Mouse (Mus musculus) midbrain, embryonic 15.5 days (tissue): Measurements from ENCODE around the gene Rnf151. TPM values are rescaled to one million over a fixed set of nuclear protein-coding genes. Genes with fewer than 3 reads are reported as not detected.
"Not testable (repeated sequence)": the region's sequence is repeated elsewhere in the genome, so short reads cannot be mapped to it uniquely, and the experiment has no call there.

Experiments
- ATAC-seq: fragments of 200-750 bp; cut with Nextera tagmentation; replicated peaks from 2 replicates; pipeline ENCODE4 v1.8.0; 2017; ENCODE audit warnings: moderate TSS enrichment
- H3K27ac ChIP-seq: fragments of 300-500 bp; sonication (generic); 2 replicates; pipeline ENCODE4 v1.5.1; 2015; ENCODE audit warnings: mild to moderate bottlenecking, inconsistent platforms
- H3K27me3 ChIP-seq: fragments of 300-500 bp; sonication (generic); replicated peaks from 2 replicates; pipeline ENCODE4 v1.6.1; 2015; ENCODE audit warnings: inconsistent platforms
- H3K36me3 ChIP-seq: fragments of 300-500 bp; sonication (generic); replicated peaks from 2 replicates; pipeline ENCODE4 v1.6.1; 2015; ENCODE audit warnings: inconsistent platforms
- H3K4me1 ChIP-seq: fragments of 300-500 bp; sonication (generic); 2 replicates; pipeline ENCODE4 v1.6.1; 2015; ENCODE audit warnings: inconsistent platforms
- H3K4me2 ChIP-seq: fragments of 300-500 bp; sonication (generic); 2 replicates; pipeline ENCODE4 v1.6.1; 2015; ENCODE audit warnings: inconsistent platforms, mild to moderate bottlenecking, moderate library complexity
- H3K4me3 ChIP-seq: fragments of 300-500 bp; sonication (generic); 2 replicates; pipeline ENCODE4 v1.5.1; 2015; ENCODE audit warnings: mild to moderate bottlenecking, inconsistent platforms
- H3K9ac ChIP-seq: fragments of 300-500 bp; sonication (generic); 2 replicates; pipeline ENCODE4 v1.6.1; 2015; ENCODE audit warnings: mild to moderate bottlenecking, inconsistent platforms
- H3K9me3 ChIP-seq: fragments of 300-500 bp; sonication (generic); 2 replicates; pipeline ENCODE4 v1.6.1; 2016; ENCODE audit warnings: inconsistent platforms
- WGBS: fragments of 180-500 bp; shearing (Covaris S2); methylation state at CpG from one replicate; pipeline ENCODE4 v1.1.7; 2015; ENCODE audit warnings: mixed read lengths; 5-methylcytosine and 5-hydroxymethylcytosine counted together
- polyA plus RNA-seq: library from polyadenylated mRNA; unstranded; fragments of >200 nt; fragmentation: Nextera tagmentation; extraction: Ambion mirVana; gene quantifications from 2 replicates; pipeline ENCODE4 v1.2.1, GENCODE M21; 2015

Rnf151 gene
- polyA plus RNA-seq, 1 experiment from 2014 or later = not detected

DNA sequence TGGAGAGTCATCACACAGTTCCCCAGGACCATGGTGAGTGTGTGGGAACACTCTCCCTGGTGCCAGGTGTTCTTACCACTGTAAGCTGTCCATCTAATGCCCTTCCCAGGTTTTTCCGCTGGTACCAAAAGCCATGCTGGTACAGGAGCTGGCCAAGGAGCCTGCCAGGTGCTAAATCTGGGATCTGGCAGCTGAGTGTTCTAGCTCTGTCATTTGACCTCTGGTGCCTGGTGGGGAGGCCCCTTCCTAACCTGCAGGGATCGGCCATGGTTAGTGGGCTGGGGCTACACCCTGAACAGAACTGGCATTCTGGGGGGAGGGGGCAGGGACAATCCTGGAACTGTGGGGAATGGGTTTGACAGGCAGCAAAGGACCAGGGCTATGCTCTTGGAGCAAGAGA, 9.8 kb upstream of the Rnf151 start, which contains the start of gene Rpl3l:
Gene Rpl3l (plus strand): TSS at position 203 of the 400 bp plus-strand sequence.
- no peaks in the 10 kb centered on the region for H3K9me3 ChIP-seq
- H3K36me3 ChIP-seq = no peaks in the 10 kb centered on the region
- H3K27me3 ChIP-seq = peaks cover 9% of the 10 kb centered on the region
- no peak within 1 kb of the TSS for H3K9ac ChIP-seq
- WGBS = 70% methylated on average over 2 of the region's 2 CpGs
- ATAC-seq = no peak
- H3K4me1 ChIP-seq = peaks cover 16% of the 10 kb centered on the region
- no peak within 1 kb of the TSS for H3K4me2 ChIP-seq
- no peak within 1 kb of the TSS for H3K27ac ChIP-seq
- H3K4me3 ChIP-seq = no peak within 1 kb of the TSS

DNA sequence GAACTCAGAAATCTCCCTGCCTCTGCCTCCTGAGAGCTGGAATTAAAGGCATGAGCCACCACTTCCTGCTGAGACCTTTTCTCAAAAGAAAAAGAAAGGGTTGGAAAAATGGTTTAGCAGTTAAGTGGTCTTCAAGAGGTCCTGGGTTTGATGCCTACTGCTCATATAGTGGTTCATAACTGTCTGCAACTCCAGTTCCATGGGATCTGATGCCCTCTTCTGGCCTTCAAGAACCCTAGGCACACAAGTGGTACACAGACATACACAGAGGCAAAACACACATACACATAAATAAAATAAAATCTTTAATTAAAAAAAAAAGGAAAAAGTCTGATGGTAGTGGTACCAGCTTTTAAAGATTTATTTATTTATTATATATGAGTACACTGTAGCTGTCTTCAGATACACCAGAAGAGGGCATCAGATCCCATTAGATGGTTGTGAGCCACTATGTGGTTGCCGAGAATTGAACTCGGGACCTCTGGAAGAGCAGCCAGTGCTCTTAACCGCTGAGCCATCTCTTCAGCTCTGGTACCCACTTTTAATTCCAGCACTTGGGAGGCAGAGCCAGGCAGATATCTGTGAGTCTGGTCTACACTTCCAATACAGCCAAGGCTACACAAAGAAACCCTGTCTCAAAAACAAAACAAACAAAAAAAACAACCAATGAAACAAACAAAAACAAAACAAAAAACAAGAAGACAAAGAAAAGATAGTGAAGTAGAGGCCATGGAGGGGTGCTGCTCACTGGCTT, 8.0 kb upstream of the Rnf151 start:
- Histone ChIP-seq H3K9ac (no peak overlapping the region), H3K27ac (no peak overlapping the region), H3K4me2 (no peak overlapping the region), H3K36me3 (peaks cover 10% of the 10 kb centered on the region), H3K4me3 (no peak overlapping the region), H3K27me3 (peaks cover 9% of the 10 kb centered on the region), H3K4me1 (peaks cover 32% of the 10 kb centered on the region), H3K9me3 (no peaks in the 10 kb centered on the region)
- no peak for ATAC-seq
- WGBS = 74% methylated on average over 3 of the region's 3 CpGs

DNA sequence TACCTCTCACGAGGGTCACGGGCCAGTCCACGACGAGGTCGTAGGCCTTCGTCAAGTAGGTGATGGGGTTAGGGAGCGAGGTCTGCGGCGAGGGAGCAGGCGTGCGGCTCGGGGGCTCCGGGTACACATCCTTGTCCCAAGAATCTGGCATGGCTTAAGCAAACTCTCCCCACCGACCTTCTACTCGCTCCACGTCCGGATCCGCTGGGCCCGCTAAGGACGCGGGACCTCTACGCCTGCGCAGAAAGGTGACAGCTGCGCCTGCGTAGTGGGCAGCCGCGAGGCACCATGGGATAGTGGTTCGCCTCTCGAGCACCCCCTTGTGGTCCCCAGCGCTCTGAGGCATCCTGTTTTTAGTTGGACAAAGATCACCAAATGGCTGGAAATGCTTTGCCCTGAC, 6.3 kb upstream of the Rnf151 start, which contains the start of gene Ndufb10:
Gene Ndufb10 (minus strand): TSS at position 295 of the 400 bp plus-strand sequence.
- no peaks in the 10 kb centered on the region for H3K9me3 ChIP-seq
- H3K9ac ChIP-seq = peak within 1 kb of the TSS; percentile 94
- under 1% methylated on average over 30 of the region's 30 CpGs for WGBS
- peak within 1 kb of the TSS; percentile 70 for H3K4me2 ChIP-seq
- peak within 1 kb of the TSS; percentile 88 for H3K27ac ChIP-seq
- H3K4me1 ChIP-seq = peaks cover 34% of the 10 kb centered on the region
- H3K36me3 ChIP-seq = peaks cover 10% of the 10 kb centered on the region
- H3K4me3 ChIP-seq = peak within 1 kb of the TSS; percentile 93
- ATAC-seq = peak; percentile 74
- H3K27me3 ChIP-seq = peaks cover 9% of the 10 kb centered on the region

DNA sequence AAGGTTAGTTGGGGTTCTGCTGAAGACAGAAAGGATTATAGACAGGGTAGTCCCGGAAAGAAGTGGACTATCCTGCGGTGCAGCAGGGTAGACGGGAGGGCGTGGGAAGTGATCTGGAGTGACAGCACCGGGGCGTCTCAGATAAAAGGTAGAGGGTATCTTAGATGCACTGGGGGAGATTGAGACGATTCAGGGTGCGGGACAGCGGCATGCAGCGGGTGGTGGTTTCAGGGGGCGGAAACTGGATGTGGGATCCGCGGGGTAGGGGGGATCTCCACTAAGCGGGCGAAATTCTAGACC, 6.0 kb upstream of the Rnf151 start:
- H3K27ac ChIP-seq = peak overlapping the region; percentile 88
- H3K4me1 ChIP-seq = peaks cover 38% of the 10 kb centered on the region
- H3K4me2 ChIP-seq = peak overlapping the region; percentile 70
- peak overlapping the region; percentile 93 for H3K4me3 ChIP-seq
- H3K36me3 ChIP-seq = peaks cover 10% of the 10 kb centered on the region
- H3K9ac ChIP-seq = peak overlapping the region; percentile 94
- no peaks in the 10 kb centered on the region for H3K9me3 ChIP-seq
- peaks cover 9% of the 10 kb centered on the region for H3K27me3 ChIP-seq
- WGBS = under 1% methylated on average over 15 of the region's 15 CpGs
- ATAC-seq = no peak; the same call in 1 of the 2 replicates

DNA sequence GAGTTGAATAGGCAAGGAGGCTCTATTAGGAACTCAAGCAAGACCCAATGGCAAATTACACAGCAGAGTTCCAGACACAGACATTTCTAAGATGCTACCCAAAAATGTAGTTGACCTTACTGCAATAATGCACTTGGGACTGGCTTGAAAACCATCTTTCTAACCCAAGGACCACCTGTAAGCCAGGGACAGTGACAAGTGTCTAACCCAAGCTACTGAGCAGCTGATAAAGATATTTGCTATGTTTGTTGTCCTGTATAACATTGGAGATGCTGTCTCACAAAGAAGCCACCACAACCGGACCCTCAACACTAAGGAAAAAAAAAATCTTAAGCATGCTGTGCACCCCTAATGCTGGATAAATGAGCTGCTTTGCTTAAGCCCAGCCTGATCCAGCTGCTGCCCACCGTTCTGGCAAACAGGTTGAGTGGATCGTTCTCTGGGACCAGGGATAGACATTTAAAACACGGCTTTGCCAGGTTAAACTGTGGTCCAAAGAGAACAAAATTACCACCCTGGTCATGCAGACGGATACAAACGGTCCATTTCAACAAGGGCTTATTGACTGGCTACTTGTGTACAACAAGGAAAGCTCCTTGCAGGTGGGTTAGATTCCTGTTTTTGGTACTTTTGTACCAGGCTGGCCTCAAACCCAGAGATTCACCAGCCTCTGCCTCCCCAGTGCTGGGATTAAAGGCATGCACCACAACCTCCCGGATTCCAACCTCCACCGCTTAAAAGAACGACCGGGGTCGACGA, 5.4 kb upstream of the Rnf151 start:
- Histone ChIP-seq H3K27ac (peak overlapping the region; percentile 88; the same call in 1 of the 2 replicates), H3K4me2 (peak overlapping the region; percentile 70), H3K9ac (peak overlapping the region; percentile 94), H3K9me3 (no peaks in the 10 kb centered on the region), H3K4me1 (peaks cover 42% of the 10 kb centered on the region), H3K4me3 (peak overlapping the region; percentile 93), H3K27me3 (peaks cover 9% of the 10 kb centered on the region; the same call in 1 of the 2 replicates), H3K36me3 (peaks cover 10% of the 10 kb centered on the region)
- 4% methylated on average over 12 of the region's 12 CpGs for WGBS
- no peak for ATAC-seq

DNA sequence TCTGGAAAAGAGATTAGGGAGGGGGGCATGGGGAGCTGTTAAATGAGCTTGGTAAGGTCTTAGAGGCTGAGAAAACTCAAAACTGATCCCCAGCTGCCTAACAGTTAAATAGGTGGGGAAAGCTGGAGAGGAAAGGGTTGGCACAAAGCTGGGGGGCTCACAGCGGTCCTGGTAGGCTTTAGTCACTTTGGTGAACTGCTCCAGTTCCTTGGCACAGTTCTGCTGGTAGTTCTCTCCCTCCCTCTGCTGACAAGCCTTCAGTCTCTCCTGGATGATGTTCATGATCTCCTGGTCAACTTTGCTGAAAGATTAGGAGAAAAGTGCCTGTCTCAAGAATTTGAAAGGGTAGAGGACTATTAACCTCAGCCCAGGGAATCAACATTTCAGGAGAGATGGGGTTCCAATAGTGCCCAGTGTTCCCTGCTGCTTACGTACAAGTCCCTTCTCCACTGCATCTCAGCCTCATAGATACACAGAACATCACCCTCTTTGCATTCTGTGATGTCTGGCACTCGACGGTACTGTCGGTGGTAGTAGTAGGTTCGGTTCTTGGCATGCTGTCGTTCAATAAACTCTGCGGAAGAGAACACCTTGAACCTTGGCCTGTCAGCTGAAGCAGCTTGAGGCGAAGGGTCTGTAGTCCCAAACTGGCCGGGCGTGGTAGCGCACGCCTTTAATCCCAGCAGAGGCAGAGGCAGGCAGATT, 4.5 kb upstream of the Rnf151 start:
- Histone ChIP-seq H3K27me3 (0 out of 2 replicates have a peak, but pooled peaks cover 2% of the 10 kb centered on the region), H3K36me3 (peaks cover 10% of the 10 kb centered on the region), H3K4me2 (peak overlapping the region; percentile 70), H3K27ac (no peak overlapping the region), H3K9ac (no peak overlapping the region), H3K9me3 (no peaks in the 10 kb centered on the region), H3K4me1 (peaks cover 42% of the 10 kb centered on the region), H3K4me3 (0 out of 2 replicates have a peak overlapping the region, but pooled peaks have one; percentile 93)
- WGBS = 43% methylated on average over 13 of the region's 13 CpGs
- ATAC-seq = no peak

DNA sequence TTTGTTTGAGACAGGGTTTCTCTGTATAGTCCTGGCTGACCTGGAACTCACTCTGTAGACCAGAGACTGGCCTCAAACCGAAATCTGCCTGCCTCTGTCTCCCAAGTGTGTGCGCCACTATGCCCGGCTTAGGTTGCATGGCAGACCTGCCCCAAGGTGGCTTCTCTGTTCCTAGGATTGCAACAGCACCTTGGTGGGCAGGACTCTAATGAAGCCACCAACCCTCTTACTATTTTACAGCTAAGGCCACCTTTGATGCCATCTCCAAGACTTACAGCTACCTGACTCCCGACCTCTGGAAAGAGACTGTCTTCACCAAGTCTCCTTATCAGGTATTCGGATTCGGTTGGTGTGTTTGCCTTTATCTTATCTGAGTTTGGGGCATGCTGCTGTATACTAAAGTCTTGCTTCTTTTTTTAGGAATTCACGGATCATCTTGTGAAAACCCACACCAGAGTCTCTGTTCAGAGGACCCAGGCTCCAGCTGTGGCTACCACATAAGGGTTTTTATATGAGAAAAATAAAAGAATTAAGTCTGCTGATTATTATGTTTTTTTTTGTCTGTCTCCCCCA, 3.6 kb upstream of the Rnf151 start:
- H3K27me3 ChIP-seq, H3K9me3 ChIP-seq, ATAC-seq, H3K27ac ChIP-seq: not testable (repeated sequence)
- Histone ChIP-seq H3K4me2 (peak overlapping the region; percentile 72), H3K36me3 (peaks cover 10% of the 10 kb centered on the region), H3K9ac (peak overlapping the region; percentile 5; the same call in 1 of the 2 replicates), H3K4me1 (peaks cover 42% of the 10 kb centered on the region), H3K4me3 (peak overlapping the region; percentile 77)
- 70% methylated on average over 7 of the region's 7 CpGs for WGBS

DNA sequence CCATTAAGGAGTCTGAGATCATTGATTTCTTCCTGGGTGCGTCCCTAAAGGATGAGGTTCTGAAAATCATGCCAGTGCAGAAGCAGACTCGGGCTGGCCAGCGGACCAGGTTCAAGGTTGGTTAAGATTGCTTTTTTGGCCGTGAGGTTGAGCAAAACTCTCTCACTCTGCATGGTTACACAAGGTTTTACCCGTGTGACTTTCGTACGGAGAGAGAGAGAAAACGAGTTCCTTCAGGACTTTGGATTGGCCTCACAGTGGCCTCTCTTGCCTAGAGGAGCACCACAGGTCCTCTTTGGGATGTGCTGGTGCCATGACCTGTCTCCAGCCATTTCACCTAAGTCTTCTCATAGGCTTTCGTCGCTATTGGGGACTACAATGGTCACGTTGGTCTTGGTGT, 2.8 kb upstream of the Rnf151 start:
- WGBS = under 1% methylated on average over 11 of the region's 11 CpGs
- H3K27me3 ChIP-seq, ATAC-seq, H3K9me3 ChIP-seq, H3K27ac ChIP-seq: not testable (repeated sequence)
- Histone ChIP-seq H3K36me3 (peaks cover 10% of the 10 kb centered on the region), H3K4me3 (peak overlapping the region; percentile 77), H3K4me2 (peak overlapping the region; percentile 72), H3K4me1 (peaks cover 42% of the 10 kb centered on the region), H3K9ac (peak overlapping the region; percentile 70)

DNA sequence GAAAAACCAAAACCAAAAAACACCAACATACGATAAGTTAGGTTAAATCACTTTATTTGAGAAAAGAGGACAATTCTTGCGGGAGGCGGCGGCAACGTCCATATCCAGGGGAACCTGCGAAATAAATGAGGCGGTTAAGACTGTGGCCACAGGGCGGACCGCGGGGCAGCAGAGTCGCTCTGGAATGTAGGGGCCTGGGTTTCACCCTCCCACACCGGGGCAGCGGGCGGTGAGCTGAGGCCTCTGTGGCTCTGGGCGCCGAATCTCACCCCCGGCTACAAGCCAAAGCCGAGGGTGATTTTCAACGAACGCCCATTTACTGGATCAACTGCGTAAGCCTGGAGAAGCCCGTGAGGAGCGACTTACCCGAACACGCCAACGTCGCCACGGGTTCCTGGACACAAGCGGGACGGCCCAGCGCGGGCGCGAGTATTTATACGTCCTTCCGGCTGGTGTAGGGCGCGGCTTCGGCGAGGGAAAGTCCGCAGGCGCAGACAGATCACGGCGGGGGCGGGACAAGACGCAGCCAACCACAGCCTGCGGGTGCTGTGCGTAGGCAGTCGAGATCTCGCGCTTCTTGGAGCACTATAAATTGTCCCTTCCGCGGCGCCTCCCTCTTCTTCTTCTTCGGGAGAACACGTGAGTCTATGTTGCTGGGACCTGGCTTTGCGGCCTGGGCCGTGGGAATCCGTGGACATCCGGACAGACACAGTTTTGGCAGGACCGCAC, 1.8 kb upstream of the Rnf151 start:
- Histone ChIP-seq H3K4me2 (peak overlapping the region; percentile 72), H3K9ac (peak overlapping the region; percentile 87), H3K27ac (peak overlapping the region; percentile 83), H3K36me3 (peaks cover 10% of the 10 kb centered on the region), H3K4me3 (peak overlapping the region; percentile 77), H3K4me1 (peaks cover 42% of the 10 kb centered on the region), H3K27me3 (no peaks in the 10 kb centered on the region), H3K9me3 (no peaks in the 10 kb centered on the region)
- under 1% methylated on average over 61 of the region's 61 CpGs for WGBS
- peak; percentile 98 for ATAC-seq

DNA sequence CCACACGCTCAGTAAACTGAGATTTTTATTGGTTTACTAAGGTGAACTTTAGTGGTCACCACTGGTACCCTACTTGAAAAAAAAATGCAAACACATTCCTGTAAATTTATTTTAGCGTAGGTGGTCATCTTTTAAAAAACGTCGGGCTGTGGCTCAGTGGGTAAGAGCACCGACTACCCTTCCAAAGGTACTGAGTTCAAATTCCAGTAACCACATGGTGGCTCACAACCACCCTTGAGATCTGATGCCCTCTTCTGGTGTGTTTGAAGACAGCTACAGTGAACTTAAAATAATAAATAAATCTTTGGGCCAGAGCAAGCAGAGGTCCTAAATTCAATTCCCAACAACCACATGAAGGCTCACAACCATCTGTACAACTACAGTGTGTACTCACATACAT, 1.1 kb upstream of the Rnf151 start:
- not testable (repeated sequence) for H3K27me3 ChIP-seq, H3K9me3 ChIP-seq, H3K27ac ChIP-seq, ATAC-seq
- Histone ChIP-seq H3K9ac (peak overlapping the region; percentile 87; the same call in 1 of the 2 replicates), H3K4me3 (peak overlapping the region; percentile 77), H3K4me1 (peaks cover 38% of the 10 kb centered on the region), H3K4me2 (peak overlapping the region; percentile 72), H3K36me3 (peaks cover 10% of the 10 kb centered on the region)
- 70% methylated on average over 5 of the region's 5 CpGs for WGBS

DNA sequence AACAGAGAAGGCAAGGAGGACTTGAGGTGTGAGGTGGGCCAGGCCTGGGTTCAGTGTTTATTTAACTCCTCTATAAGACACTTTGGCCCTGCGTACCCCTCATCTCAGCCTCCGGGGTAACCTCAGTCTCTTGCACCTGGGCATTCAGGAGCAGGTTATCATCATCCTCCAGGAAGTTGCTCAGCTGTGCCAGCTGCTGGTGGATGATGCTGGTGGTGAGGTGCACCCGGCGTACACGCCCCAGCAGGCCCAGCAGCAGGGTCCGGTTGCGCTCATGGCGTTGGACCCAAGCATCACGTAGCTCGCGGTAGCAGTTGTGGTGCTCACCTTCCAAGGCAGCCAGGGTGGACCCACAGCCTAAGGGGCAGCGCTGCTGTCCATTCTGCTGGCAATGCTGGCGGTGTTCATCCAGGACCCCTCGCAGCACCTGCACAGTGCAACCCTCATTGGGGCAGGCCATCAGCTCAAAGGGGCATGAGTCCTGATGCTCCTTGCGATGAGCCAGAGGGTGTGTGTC, 1.6 kb downstream of the Rnf151 start:
- Histone ChIP-seq H3K27ac (no peak overlapping the region), H3K4me1 (peaks cover 12% of the 10 kb centered on the region), H3K4me3 (no peak overlapping the region), H3K4me2 (no peak overlapping the region), H3K9me3 (no peaks in the 10 kb centered on the region), H3K9ac (no peak overlapping the region), H3K36me3 (no peaks in the 10 kb centered on the region), H3K27me3 (no peaks in the 10 kb centered on the region)
- WGBS = 96% methylated on average over 15 of the region's 15 CpGs
- ATAC-seq = no peak
